Mouse (Mus musculus) G1E (cell line): ENCODE data around the gene Spock1. TPM values are rescaled to one million over a fixed set of nuclear protein-coding genes. Genes with fewer than 3 reads are reported as not detected.

Source experiments
- ATAC-seq: 2 replicates; pipeline ENCODE4 v1.8.0; 2016; ENCODE audit warnings: mild to moderate bottlenecking; ENCODE audit not compliant: insufficient number of reproducible peaks, poor library complexity, low FRiP score, severe bottlenecking; ENCODE audit errors: extremely low read depth
- DNase-seq: peaks from one replicate; pipeline ENCODE4 v3.0.0; 2012; ENCODE audit warnings: low spot score
- H3K27me3 ChIP-seq: 2 replicates; pipeline ENCODE4 v1.6.1; 2012; ENCODE audit warnings: mild to moderate bottlenecking, low read length, inconsistent platforms; ENCODE audit not compliant: insufficient read depth
- H3K36me3 ChIP-seq: replicated peaks from 2 replicates; pipeline ENCODE3; 2012; ENCODE audit warnings: mild to moderate bottlenecking, inconsistent platforms
- H3K4me1 ChIP-seq: 2 replicates; pipeline ENCODE4 v1.6.1; 2012; ENCODE audit warnings: low read depth, low read length, inconsistent platforms, mixed read lengths; ENCODE audit not compliant: insufficient read depth
- H3K4me3 ChIP-seq: 2 replicates; pipeline ENCODE4 v1.5.1; 2012; ENCODE audit warnings: low read depth, mild to moderate bottlenecking, inconsistent platforms, low read length, moderate library complexity, mixed read lengths
- H3K9me3 ChIP-seq: replicated peaks from 2 replicates; pipeline ENCODE4 v1.6.1; 2012; ENCODE audit warnings: inconsistent platforms
- CTCF ChIP-seq: IDR thresholded peaks from 2 replicates; pipeline ENCODE4 v1.5.1; 2012; ENCODE audit warnings: low read depth, low read length, inconsistent platforms, mixed read lengths
- GATA1 ChIP-seq: IDR thresholded peaks from 2 replicates; pipeline ENCODE4 v1.6.1; 2012; ENCODE audit warnings: borderline replicate concordance, low read length, inconsistent platforms, mixed read lengths
- GATA2 ChIP-seq: IDR thresholded peaks from 2 replicates; pipeline ENCODE4 v1.6.1; 2012; ENCODE audit warnings: low read depth, low read length, inconsistent platforms, borderline replicate concordance
- POLR2AphosphoS5 ChIP-seq: IDR thresholded peaks from 2 replicates; pipeline ENCODE4 v1.6.1; 2012; ENCODE audit warnings: low read depth, low read length, inconsistent platforms; ENCODE audit not compliant: insufficient replicate concordance
- TAL1 ChIP-seq: conservative IDR thresholded peaks from 2 replicates; pipeline ENCODE4 v1.6.1; 2012; ENCODE audit warnings: low read depth, low read length, inconsistent platforms, mixed read lengths
- polyA plus RNA-seq: library from polyadenylated mRNA; stranded (reverse); fragments of >175 nt; gene quantifications from 2 replicates; pipeline ENCODE4 v1.2.3, GENCODE M21; 2012
- total RNA-seq, 2 experiments: library from RNA; stranded (forward) in 1 of 2; stranded (reverse) in 1 of 2; fragments of 200-1000 nt in 1 of 2; fragments of >200 nt in 1 of 2; fragmentation: Nextera tagmentation in 1 of 2; gene quantifications; 2 replicates each; pipeline ENCODE4 v1.2.3; 2014 to 2017

Gene Spock1
- total and polyA plus RNA-seq, 3 experiments = 0.22 TPM; not detected in 2

- Histone ChIP-seq H3K4me1 (no peaks in the 10 kb centered on the region), H3K4me3 (no peak overlapping the region), H3K36me3 (no peaks in the 10 kb centered on the region), H3K27me3 (no peaks in the 10 kb centered on the region), H3K9me3 (peaks cover 44% of the 10 kb centered on the region)
- ATAC-seq (no peak), DNase-seq (no peak)
- TF ChIP-seq POLR2AphosphoS5 (no peak), GATA2 (no peak), TAL1 (no peak), GATA1 (no peak), CTCF (no peak)
These were observed 489.4 kb downstream of the Spock1 start for GRCm38 (mm10) chr13:57418781-57419180.

GRCm38 (mm10) chr13:57414716-57415115, 493.4 kb downstream of the Spock1 start:
- no peaks in the 10 kb centered on the region for H3K27me3 ChIP-seq
- TF ChIP-seq POLR2AphosphoS5 = no peak
- TF ChIP-seq GATA2 = no peak
- TF ChIP-seq GATA1 = no peak
- TF ChIP-seq CTCF = no peak
- TF ChIP-seq TAL1 = no peak
- DNase-seq (no peak), ATAC-seq (no peak)
- no peaks in the 10 kb centered on the region for H3K36me3 ChIP-seq
- H3K4me1 ChIP-seq = no peaks in the 10 kb centered on the region
- H3K9me3 ChIP-seq = peaks cover 41% of the 10 kb centered on the region
- H3K4me3 ChIP-seq = no peak overlapping the region

GRCm38 (mm10) chr13:57407666-57408065, 500.5 kb downstream of the Spock1 start:
- Histone ChIP-seq H3K9me3 (peaks cover 33% of the 10 kb centered on the region), H3K27me3 (no peaks in the 10 kb centered on the region), H3K4me1 (no peaks in the 10 kb centered on the region), H3K36me3 (no peaks in the 10 kb centered on the region), H3K4me3 (no peak overlapping the region)
- TF ChIP-seq CTCF (no peak), GATA1 (no peak), GATA2 (no peak), TAL1 (no peak), POLR2AphosphoS5 (no peak)
- DNase-seq (no peak), ATAC-seq (no peak)

- DNase-seq (no peak), ATAC-seq (no peak)
- no peaks in the 10 kb centered on the region for H3K4me1 ChIP-seq
- peaks cover 34% of the 10 kb centered on the region for H3K9me3 ChIP-seq
- TF ChIP-seq POLR2AphosphoS5 = no peak
- no peak for TF ChIP-seq TAL1
- no peak for TF ChIP-seq CTCF
- TF ChIP-seq GATA2 = no peak
- no peak for TF ChIP-seq GATA1
- H3K4me3 ChIP-seq = no peak overlapping the region
- no peaks in the 10 kb centered on the region for H3K36me3 ChIP-seq
- H3K27me3 ChIP-seq = no peaks in the 10 kb centered on the region
These were observed 505.7 kb downstream of the Spock1 start for GRCm38 (mm10) chr13:57402386-57402785.

- ATAC-seq (no peak), DNase-seq (no peak)
- H3K4me1 ChIP-seq = no peaks in the 10 kb centered on the region
- no peak overlapping the region for H3K4me3 ChIP-seq
- H3K27me3 ChIP-seq = no peaks in the 10 kb centered on the region
- TF ChIP-seq CTCF (no peak), GATA1 (no peak), TAL1 (no peak), GATA2 (no peak), POLR2AphosphoS5 (no peak)
- H3K36me3 ChIP-seq = no peaks in the 10 kb centered on the region
- H3K9me3 ChIP-seq = peaks cover 44% of the 10 kb centered on the region
These were observed 535.9 kb downstream of the Spock1 start for GRCm38 (mm10) chr13:57372141-57372700.

Other genes starting within 250 kb of the Spock1 start
- gene Klhl3, start 205.3 kb upstream of the Spock1 start, total RNA-seq (2014; fragmentation: Nextera tagmentation) = not detected in 2 replicates
- gene Klhl3, start 205.3 kb upstream of the Spock1 start, total RNA-seq (2017) = 0.05 and 0.06 TPM in 2 replicates
- not detected in 2 replicates for gene Klhl3, start 205.3 kb upstream of the Spock1 start, polyA plus RNA-seq
- 63.4 and 64.9 TPM in 2 replicates for gene Hnrnpa0, start 220.2 kb upstream of the Spock1 start, total RNA-seq (2014; fragmentation: Nextera tagmentation)
- 73.3 and 78.5 TPM in 2 replicates for gene Hnrnpa0, start 220.2 kb upstream of the Spock1 start, total RNA-seq (2017)
- gene Hnrnpa0, start 220.2 kb upstream of the Spock1 start, polyA plus RNA-seq = 550 and 843 TPM in 2 replicates
- 63.2 and 66.5 TPM in 2 replicates for gene Idnk, start 249.3 kb upstream of the Spock1 start, total RNA-seq (2014; fragmentation: Nextera tagmentation)
- 46.4 and 46.7 TPM in 2 replicates for gene Idnk, start 249.3 kb upstream of the Spock1 start, total RNA-seq (2017)
- gene Idnk, start 249.3 kb upstream of the Spock1 start, polyA plus RNA-seq = 14.8 and 16.2 TPM in 2 replicates